Mouse (Mus musculus): ENCODE data around the gene Filip1l. TPM values are rescaled to one million over a fixed set of nuclear protein-coding genes. Genes with fewer than 3 reads are reported as not detected.

The Filip1l gene
- polyA plus RNA-seq, 1 experiment from 2014 or later: 2.3 TPM

GRCm38 (mm10) chr16:57329028-57329427, 23.9 kb upstream of the Filip1l start:
- H3K36me3 ChIP-seq: no peaks in the 10 kb centered on the region
- no peaks in the 10 kb centered on the region for H3K27me3 ChIP-seq
- H3K27ac ChIP-seq (replicated peaks): no peak overlapping the region
- H3K4me2 ChIP-seq (replicated peaks): no peak overlapping the region
- no peaks in the 10 kb centered on the region for H3K9me3 ChIP-seq
- no peak overlapping the region for H3K4me3 ChIP-seq
- H3K4me1 ChIP-seq: no peaks in the 10 kb centered on the region
- ATAC-seq (replicated peaks): no peak
- 87% methylated on average over 8 of the region's 8 CpGs for WGBS
- no peak overlapping the region for H3K9ac ChIP-seq (replicated peaks)

- Histone ChIP-seq H3K9ac (replicated peaks) (no peak overlapping the region), H3K27ac (replicated peaks) (no peak overlapping the region), H3K27me3 (no peaks in the 10 kb centered on the region), H3K36me3 (no peaks in the 10 kb centered on the region), H3K9me3 (no peaks in the 10 kb centered on the region), H3K4me1 (no peaks in the 10 kb centered on the region), H3K4me2 (replicated peaks) (no peak overlapping the region), H3K4me3 (no peak overlapping the region)
- no peak for ATAC-seq (replicated peaks)
- 73% methylated on average over 2 of the region's 2 CpGs for WGBS
Observed at GRCm38 (mm10) chr16:57330111-57330510, 22.8 kb upstream of the Filip1l start.

GRCm38 (mm10) chr16:57332301-57332700, 20.6 kb upstream of the Filip1l start:
- Histone ChIP-seq H3K27ac (replicated peaks) (no peak overlapping the region), H3K4me3 (no peak overlapping the region), H3K27me3 (no peaks in the 10 kb centered on the region), H3K4me1 (no peaks in the 10 kb centered on the region), H3K9me3 (no peaks in the 10 kb centered on the region), H3K9ac (replicated peaks) (no peak overlapping the region), H3K36me3 (no peaks in the 10 kb centered on the region), H3K4me2 (replicated peaks) (no peak overlapping the region)
- WGBS: 86% methylated on average over 7 of the region's 7 CpGs
- ATAC-seq (replicated peaks): no peak

- no peak for ATAC-seq (replicated peaks)
- Histone ChIP-seq H3K27me3 (no peaks in the 10 kb centered on the region), H3K9me3 (no peaks in the 10 kb centered on the region), H3K4me2 (replicated peaks) (no peak overlapping the region), H3K4me3 (no peak overlapping the region), H3K4me1 (no peaks in the 10 kb centered on the region), H3K27ac (replicated peaks) (no peak overlapping the region), H3K36me3 (no peaks in the 10 kb centered on the region), H3K9ac (replicated peaks) (no peak overlapping the region)
- 88% methylated on average over 11 of the region's 11 CpGs for WGBS
Observed at GRCm38 (mm10) chr16:57336770-57337423, 16.0 kb upstream of the Filip1l start.

- H3K36me3 ChIP-seq: no peaks in the 10 kb centered on the region
- H3K27me3 ChIP-seq: no peaks in the 10 kb centered on the region
- no peak overlapping the region for H3K4me3 ChIP-seq
- no peak overlapping the region for H3K4me2 ChIP-seq (replicated peaks)
- H3K9me3 ChIP-seq: no peaks in the 10 kb centered on the region
- 88% methylated on average over 8 of the region's 8 CpGs for WGBS
- no peak overlapping the region for H3K9ac ChIP-seq (replicated peaks)
- H3K27ac ChIP-seq (replicated peaks): no peak overlapping the region
- peak; percentile 43; the same call in 1 of the 2 replicates for ATAC-seq (replicated peaks)
- no peaks in the 10 kb centered on the region for H3K4me1 ChIP-seq
Observed at GRCm38 (mm10) chr16:57339765-57340612, 12.9 kb upstream of the Filip1l start.

- no peaks in the 10 kb centered on the region for H3K4me1 ChIP-seq
- no peak overlapping the region for H3K4me2 ChIP-seq (replicated peaks)
- H3K36me3 ChIP-seq: no peaks in the 10 kb centered on the region
- no peak overlapping the region for H3K9ac ChIP-seq (replicated peaks)
- H3K27ac ChIP-seq (replicated peaks): no peak overlapping the region
- no peaks in the 10 kb centered on the region for H3K9me3 ChIP-seq
- no peaks in the 10 kb centered on the region for H3K27me3 ChIP-seq
- WGBS: 31% methylated on average over 5 of the region's 5 CpGs
- H3K4me3 ChIP-seq: no peak overlapping the region
- ATAC-seq (replicated peaks): no peak
Observed at GRCm38 (mm10) chr16:57340613-57340898, 12.3 kb upstream of the Filip1l start.

GRCm38 (mm10) chr16:57346258-57346657, 6.6 kb upstream of the Filip1l start:
- H3K4me1 ChIP-seq: no peaks in the 10 kb centered on the region
- H3K9ac ChIP-seq (replicated peaks): no peak overlapping the region
- no peaks in the 10 kb centered on the region for H3K27me3 ChIP-seq
- no peak overlapping the region for H3K4me3 ChIP-seq
- no peak overlapping the region for H3K27ac ChIP-seq (replicated peaks)
- 67% methylated on average over 3 of the region's 3 CpGs for WGBS
- H3K4me2 ChIP-seq (replicated peaks): no peak overlapping the region
- H3K36me3 ChIP-seq: no peaks in the 10 kb centered on the region
- H3K9me3 ChIP-seq: no peaks in the 10 kb centered on the region
- no peak for ATAC-seq (replicated peaks)

- ATAC-seq (replicated peaks): no peak
- no peak overlapping the region for H3K4me3 ChIP-seq
- no peaks in the 10 kb centered on the region for H3K9me3 ChIP-seq
- no peaks in the 10 kb centered on the region for H3K36me3 ChIP-seq
- H3K27ac ChIP-seq (replicated peaks): no peak overlapping the region
- no peak overlapping the region for H3K9ac ChIP-seq (replicated peaks)
- no peaks in the 10 kb centered on the region; the same call in 1 of the 2 replicates for H3K4me1 ChIP-seq
- no peak overlapping the region for H3K4me2 ChIP-seq (replicated peaks)
- no peaks in the 10 kb centered on the region for H3K27me3 ChIP-seq
- WGBS: 93% methylated on average over 3 of the region's 3 CpGs
Observed at GRCm38 (mm10) chr16:57349039-57349438, 3.9 kb upstream of the Filip1l start.

GRCm38 (mm10) chr16:57349689-57350088, 3.2 kb upstream of the Filip1l start:
- H3K4me3 ChIP-seq: no peak overlapping the region
- H3K4me2 ChIP-seq (replicated peaks): no peak overlapping the region
- WGBS: 51% methylated on average over 3 of the region's 3 CpGs
- H3K9ac ChIP-seq (replicated peaks): no peak overlapping the region
- H3K4me1 ChIP-seq: no peaks in the 10 kb centered on the region; the same call in 1 of the 2 replicates
- no peaks in the 10 kb centered on the region for H3K27me3 ChIP-seq
- H3K27ac ChIP-seq (replicated peaks): no peak overlapping the region
- no peaks in the 10 kb centered on the region for H3K36me3 ChIP-seq
- ATAC-seq (replicated peaks): no peak
- H3K9me3 ChIP-seq: no peaks in the 10 kb centered on the region

- H3K9ac ChIP-seq (replicated peaks): no peak overlapping the region
- no peaks in the 10 kb centered on the region for H3K9me3 ChIP-seq
- 83% methylated on average over 11 of the region's 11 CpGs for WGBS
- no peak overlapping the region for H3K4me3 ChIP-seq
- no peak for ATAC-seq (replicated peaks)
- H3K4me2 ChIP-seq (replicated peaks): no peak overlapping the region
- H3K27ac ChIP-seq (replicated peaks): no peak overlapping the region
- no peaks in the 10 kb centered on the region for H3K36me3 ChIP-seq
- no peaks in the 10 kb centered on the region; the same call in 1 of the 2 replicates for H3K4me1 ChIP-seq
- no peaks in the 10 kb centered on the region for H3K27me3 ChIP-seq
Observed at GRCm38 (mm10) chr16:57353166-57353721, 351 bp downstream of the Filip1l start.

GRCm38 (mm10) chr16:57353932-57354331, 1.0 kb downstream of the Filip1l start:
- Histone ChIP-seq H3K4me3 (no peak overlapping the region), H3K9me3 (no peaks in the 10 kb centered on the region), H3K27ac (replicated peaks) (no peak overlapping the region), H3K4me2 (replicated peaks) (no peak overlapping the region), H3K27me3 (no peaks in the 10 kb centered on the region), H3K36me3 (no peaks in the 10 kb centered on the region), H3K4me1 (no peaks in the 10 kb centered on the region; the same call in 1 of the 2 replicates), H3K9ac (replicated peaks) (no peak overlapping the region)
- 73% methylated on average over 6 of the region's 6 CpGs for WGBS
- no peak for ATAC-seq (replicated peaks)

- no peak for ATAC-seq (replicated peaks)
- Histone ChIP-seq H3K27ac (replicated peaks) (no peak overlapping the region), H3K27me3 (no peaks in the 10 kb centered on the region), H3K4me3 (no peak overlapping the region), H3K9me3 (no peaks in the 10 kb centered on the region), H3K36me3 (no peaks in the 10 kb centered on the region), H3K4me1 (no peaks in the 10 kb centered on the region; the same call in 1 of the 2 replicates), H3K4me2 (replicated peaks) (no peak overlapping the region), H3K9ac (replicated peaks) (no peak overlapping the region)
- WGBS: 55% methylated on average over 6 of the region's 6 CpGs
Observed at GRCm38 (mm10) chr16:57356454-57356853, 3.6 kb downstream of the Filip1l start.
